Mouse (Mus musculus): Measurements from ENCODE around the gene Krt16.

DNA sequence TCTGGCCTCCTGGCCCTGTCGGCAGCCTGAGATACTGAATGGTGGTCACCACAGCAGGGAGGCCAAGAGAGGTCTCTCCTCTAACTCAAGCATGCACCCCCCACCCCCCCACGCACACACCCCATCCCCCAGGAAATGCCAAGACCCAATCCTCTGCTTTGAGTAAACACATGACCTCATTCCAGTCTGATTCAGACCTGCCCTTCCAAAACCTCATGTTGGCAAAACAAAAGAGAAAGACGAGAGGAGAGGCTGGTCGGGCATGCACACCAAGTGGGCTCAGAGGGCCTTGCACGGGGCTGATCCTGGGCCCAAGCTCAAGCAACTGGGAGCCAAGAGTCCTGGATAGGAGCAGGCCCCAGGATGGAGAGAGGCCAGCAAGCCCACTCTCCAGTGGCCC is 41.5 kb upstream of the Krt16 start:
- TF ChIP-seq GATA1 (IDR thresholded peaks at IDR 0.05; ENCODE audit: borderline replicate concordance, low read length) = no peak
- TF ChIP-seq FLI1 (IDR thresholded peaks at IDR 0.05; ENCODE audit: low read length) = no peak
